Mouse (Mus musculus): ENCODE results near the gene Fam229a.

Fam229a gene

GRCm38 (mm10) chr4:129490972-129491880, at the start of gene Fam229a, which contains the start of gene Tssk3:
Gene Fam229a (plus strand): TSS chr4:129491190.
Gene Tssk3 (minus strand): TSS chr4:129491022.
- peak in 1 of 2 experiments; percentile 38 for DNase-seq

- DNase-seq = no peak
Observed at GRCm38 (mm10) chr4:129447360-129447759, 43.6 kb upstream of the Fam229a start.

DNA sequence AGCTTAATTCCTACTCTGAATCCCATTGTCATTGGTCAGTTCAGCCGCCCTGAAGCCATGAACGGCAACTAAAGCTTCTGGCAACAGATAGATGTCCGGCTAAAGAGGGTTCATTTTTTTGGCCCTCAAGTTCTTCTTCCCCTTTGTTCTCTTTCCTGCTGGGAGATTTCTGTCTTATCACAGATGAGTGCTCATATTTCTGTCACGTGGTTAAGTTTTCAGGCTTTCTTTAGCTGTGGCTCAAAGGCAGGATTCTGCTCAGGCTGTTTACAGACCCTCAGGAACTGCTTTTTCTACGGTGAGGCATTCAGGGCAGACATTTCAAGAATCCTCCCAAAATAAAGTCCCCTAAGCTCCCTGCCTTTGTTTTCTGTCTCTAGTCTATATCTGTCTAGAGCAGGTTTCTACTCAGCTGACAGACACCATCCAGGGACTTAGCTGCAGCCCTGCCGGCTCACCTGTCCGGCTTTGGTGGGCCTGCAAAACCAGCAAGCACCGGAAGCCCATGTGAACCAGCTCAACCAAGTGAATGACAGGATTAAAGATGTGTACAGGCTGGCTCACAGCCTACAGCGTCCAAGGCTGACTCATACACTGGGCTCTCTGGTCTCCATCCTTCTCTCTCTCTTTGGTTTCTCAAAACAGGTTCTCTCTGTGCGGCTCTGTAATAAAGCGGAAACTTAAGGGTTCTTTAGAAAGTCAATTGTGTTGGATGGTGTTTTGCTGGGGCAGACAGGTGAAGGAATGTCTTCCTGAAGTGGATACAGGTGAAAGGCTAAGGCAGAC, 43.0 kb upstream of the Fam229a start:
- DNase-seq = no peak

GRCm38 (mm10) chr4:129448713-129449112, 42.3 kb upstream of the Fam229a start:
- no peak for DNase-seq

DNA sequence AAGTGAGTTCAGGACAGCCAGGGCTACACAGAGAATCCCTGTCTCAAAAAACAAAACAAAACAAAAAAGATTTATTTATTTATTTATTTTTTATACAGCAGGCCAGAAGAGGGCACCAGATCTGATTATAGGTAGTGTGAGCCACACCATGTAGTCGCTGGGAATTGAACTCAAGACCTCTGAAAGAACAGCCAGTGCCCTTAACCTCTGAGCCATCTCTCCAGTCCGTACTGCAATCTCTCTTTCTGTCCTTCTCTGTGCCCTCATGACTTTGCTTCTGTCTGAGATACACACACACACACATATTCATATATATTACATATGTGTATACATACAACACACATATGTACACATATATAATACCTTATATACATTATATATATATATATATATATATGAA, 40.1 kb upstream of the Fam229a start:
- DNase-seq = no peak

DNA sequence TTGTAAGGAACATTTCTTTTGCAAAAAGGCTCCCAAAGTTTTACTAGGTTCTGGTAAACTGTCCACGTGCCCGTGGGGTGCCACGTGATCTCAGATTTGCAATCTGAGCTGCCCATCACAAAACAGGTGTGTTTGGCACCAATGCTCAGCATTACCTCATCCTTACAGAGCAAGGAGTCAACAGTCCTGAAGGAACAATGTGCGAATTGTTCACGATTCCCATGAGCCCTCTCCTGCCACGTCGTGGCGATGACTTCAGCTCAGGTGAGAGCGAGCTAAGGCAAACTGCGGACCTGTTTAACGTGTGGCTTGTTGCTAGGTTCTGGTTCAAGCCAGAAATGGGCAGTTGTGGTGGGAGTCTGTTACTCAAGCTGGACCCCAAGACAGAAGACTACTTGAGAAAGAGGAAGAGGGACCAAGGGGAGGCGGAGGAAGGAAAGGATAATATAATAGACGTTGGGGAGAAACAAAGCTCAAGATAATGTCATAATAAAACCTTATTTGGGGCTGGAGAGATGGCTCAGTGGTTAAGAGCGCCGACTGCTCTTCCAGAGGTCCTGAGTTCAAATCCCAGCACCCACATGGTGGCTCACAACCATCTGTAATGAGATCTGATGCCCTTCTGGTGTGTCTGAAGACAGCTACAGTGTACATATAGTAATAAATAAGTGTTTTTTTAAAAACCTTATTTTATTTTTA, 39.4 kb upstream of the Fam229a start:
- no peak for DNase-seq

DNA sequence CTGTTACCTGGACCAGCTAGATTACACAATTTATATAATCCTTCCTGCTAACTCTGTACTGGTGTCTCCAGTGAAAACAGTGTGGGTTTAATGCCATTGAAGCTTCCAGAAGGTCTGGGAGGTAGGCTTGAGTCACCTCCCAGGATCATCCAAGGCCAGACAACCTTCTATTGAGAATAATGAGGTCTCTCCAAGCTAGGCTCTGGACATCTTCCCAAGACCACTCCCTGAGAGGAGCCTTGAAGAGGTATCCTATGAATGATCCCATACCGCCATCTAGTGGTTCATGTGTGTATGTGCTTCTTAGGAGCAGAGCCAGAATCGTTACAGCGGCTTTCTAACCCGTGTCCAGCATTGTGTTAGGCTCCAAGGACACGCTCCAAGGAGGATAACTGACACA, 35.7 kb upstream of the Fam229a start:
- DNase-seq = peak; percentile 72 to 78

DNA sequence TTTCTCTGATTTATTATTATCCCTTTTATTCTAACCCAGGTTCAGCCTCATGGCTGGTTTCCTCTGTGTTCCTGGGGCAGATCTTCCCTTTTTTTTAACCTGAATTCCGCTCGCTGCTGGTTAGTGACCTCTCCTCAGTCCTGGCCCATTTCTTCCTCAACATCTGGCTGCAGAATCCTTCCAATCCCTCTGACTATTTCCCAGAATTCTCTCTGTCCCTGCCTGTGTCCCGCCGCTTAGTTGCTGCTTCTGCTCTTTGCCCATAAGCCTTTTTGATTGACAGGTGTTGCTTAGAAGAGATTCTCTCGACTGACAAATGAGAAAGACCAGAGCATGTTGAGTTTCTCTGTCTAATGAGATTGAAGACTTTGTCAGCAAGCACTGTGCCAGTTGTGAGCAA, 34.9 kb upstream of the Fam229a start:
- peak in 1 of 2 experiments; percentile 35 for DNase-seq

GRCm38 (mm10) chr4:129457311-129457710, 33.7 kb upstream of the Fam229a start:
- peak in 1 of 2 experiments; percentile 27 for DNase-seq

- DNase-seq = peak in 1 of 2 experiments; percentile 45
Observed at GRCm38 (mm10) chr4:129459726-129460125, 31.3 kb upstream of the Fam229a start.

DNA sequence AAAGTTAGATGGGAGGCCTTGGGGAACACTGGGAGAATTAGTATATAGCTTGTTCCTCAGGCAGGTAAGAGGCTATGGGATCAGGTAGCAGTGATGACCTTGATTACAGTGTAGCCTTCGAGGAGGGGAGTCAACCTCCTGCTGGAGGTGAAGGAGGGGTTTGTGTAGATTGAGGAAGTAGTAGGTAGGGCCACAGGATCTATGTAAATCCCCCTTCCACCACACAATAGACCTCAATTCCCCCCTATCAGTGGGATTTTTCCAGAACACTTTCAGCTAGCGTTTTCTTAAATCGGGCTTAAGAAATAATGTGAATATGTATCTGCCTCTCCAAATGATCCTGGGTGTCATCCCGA, 30.2 kb upstream of the Fam229a start:
- no peak for DNase-seq

- DNase-seq = peak; percentile 100
Observed at GRCm38 (mm10) chr4:129461183-129461960, 29.6 kb upstream of the Fam229a start, which contains the start of gene Bsdc1. Gene Bsdc1 (plus strand): TSS chr4:129461581.

- DNase-seq = peak; percentile 15 to 31
Observed at GRCm38 (mm10) chr4:129462118-129462517, 28.9 kb upstream of the Fam229a start.

- DNase-seq = no peak
Observed at GRCm38 (mm10) chr4:129463097-129464059, 27.6 kb upstream of the Fam229a start.

GRCm38 (mm10) chr4:129464286-129464815, 26.6 kb upstream of the Fam229a start:
- no peak for DNase-seq

DNA sequence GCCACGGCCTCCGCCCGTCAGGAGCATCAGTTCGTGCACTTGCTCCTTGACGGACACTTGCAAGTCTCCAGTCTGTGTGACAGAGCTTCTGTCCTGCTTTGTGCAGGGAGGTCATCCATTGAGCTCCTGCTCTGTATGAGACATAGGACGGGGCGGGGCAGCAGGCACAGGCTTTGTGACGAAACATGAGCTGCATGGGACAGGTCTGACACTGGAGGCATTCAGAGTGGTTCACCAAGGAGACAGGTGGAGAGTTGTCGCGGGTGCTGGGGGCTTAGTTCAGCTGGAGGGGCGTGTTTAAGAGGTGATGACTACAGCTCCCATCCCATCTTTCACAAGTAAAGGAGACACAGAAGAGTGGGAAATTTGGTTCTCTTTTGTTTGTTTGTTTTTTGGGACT, 14.9 kb upstream of the Fam229a start:
- no peak for DNase-seq

- no peak for DNase-seq
Observed at GRCm38 (mm10) chr4:129479863-129480262, 11.1 kb upstream of the Fam229a start.

DNA sequence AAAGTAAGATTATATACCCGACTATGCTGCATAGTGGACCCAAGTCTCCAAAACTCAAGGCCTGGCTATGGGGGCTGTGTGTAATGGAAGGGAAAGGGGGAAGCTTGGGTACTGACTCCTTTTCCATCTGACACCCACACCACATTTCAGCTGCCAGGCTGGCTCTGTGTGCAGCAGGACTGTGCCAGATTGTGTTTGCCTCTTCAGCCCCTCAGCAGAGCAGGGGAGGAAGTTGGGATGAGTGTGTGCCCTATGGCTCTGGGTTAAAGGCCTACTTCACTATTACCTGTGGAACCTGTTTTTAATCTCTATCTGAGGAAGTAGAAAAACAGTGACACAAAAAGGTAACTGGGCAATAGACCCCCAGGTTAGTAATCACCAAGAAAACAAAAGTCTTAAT, 9.9 kb upstream of the Fam229a start:
- no peak for DNase-seq

GRCm38 (mm10) chr4:129494681-129495080, 3.7 kb downstream of the Fam229a start:
- DNase-seq = peak in 1 of 2 experiments; percentile 38
